Mouse (Mus musculus) thymus, postnatal 4 days (tissue): ENCODE data around the gene Tmem230.
"Not testable (repeated sequence)": the region's sequence is repeated elsewhere in the genome, so short reads cannot be mapped to it uniquely, and the experiment has no call there.

Experiments used
- DNase-seq: peaks from one replicate; pipeline ENCODE4 v3.0.0; 2021

Gene Tmem230

DNA sequence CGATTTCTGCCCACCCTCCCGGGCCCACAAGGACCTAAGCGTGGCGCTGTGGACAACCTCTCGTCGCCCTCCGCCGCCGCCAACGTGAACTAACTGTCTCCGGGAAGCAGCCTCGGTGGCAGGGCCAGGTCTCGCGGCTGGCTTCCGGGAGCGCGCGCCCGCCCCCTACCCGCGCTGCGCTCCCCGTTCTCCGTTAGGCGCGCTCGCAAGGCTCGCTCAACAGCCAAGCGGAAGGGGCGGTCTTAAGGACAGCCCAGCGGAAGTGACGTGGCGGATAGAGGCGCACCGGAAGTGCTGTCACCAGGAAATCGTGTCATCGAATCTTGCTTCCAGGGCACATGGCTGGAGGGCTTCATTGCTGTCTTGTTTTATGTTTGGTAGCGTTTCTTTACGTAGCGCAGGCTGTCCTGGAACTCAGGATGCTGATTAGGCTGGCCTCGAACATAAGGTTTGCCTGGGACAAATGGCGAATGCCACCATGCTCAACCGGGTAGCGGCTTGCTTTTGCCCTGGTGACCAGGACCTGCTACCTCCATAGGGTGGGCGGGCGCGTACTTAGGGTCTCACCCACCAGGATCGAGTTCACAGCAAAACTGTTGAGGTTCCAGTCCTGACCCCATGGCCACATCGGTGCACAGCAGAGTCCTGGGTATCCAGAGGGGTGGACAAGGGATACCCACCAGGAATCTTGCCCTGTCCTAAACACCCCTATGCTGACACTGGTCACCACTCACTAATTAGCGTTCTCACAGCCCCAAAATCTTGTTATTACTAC, at the start of gene Tmem230:
Gene Tmem230 (minus strand): TSS at position 269 of the 775 bp plus-strand sequence.
- DNase-seq, result peak; percentile 96

DNA sequence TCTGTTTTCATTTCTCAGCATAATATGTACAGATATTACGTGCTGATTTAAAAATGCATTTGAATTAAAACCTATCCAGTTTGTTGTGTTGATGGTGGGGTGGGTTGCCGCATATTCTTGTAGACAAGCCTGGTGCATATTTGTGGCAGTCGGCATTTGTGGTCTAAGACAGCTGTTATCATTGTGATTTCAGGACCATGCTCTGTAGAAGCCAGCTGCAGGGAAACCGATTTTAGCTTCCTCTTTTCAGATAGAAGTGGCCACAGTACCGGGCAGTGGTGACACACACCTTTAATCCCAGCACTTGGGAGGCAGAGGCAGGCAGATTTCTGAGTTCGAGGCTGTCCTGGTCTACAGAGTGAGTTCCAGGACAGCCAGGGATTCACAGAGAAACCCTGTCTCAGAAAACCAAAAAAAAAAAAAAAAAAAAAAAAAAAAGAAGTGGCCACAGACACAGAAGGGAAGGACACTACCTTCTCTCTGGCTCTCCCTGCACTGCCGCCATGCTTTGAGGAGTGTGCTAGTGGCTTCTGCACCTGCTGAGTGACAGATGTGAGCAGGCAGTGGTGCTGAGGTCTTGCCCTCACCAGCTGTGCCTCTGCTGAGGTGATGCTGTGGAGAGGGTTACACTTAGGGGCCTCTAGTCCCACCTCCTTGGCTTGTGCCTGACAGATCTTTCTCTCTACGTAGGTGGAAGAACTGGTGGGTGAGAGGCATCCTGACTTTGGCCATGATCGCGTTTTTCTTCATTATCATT, 46.3 kb upstream of the Tmem230 start:
- DNase-seq, result peak; percentile 57

DNA sequence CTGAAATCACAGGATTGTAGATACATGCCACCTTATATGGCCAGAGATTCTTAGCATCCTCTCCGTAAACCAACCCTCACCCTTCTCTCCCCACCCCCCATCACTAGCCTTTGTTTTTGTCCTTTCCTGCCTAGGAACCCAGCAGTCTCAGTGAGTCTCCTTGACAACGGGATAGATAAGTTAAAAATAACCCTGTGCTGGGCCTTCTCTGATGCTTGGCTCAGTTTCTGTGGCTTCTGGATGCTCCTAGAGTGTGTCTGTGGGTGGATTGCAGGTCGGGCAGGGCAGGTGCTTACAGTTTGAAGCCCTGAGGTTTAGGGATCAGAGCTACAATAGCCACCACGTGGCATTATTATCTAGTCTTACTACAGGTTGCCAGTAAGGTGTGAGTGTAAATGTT, 44.5 kb upstream of the Tmem230 start:
- DNase-seq, result no peak

DNA sequence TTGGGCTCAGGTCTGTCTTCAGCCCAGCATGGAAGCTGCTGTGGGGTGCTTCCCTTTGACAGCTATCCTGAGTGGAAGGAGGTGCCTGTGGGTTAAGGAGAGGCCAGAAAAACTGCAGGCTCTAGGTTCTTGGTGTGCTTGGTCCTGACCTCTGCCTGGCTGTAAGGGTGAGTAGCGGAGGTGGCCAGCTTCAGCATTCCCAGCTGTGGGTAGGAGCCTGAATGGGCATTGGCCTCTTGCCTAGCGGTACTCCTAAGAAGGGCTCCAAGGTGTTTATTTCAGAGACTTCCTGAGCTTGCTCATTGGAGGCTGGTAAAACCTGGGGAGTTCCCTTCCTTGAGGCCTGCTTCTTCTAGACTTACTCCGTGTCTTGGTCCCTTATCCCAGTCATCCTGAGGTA, 43.7 kb upstream of the Tmem230 start:
- DNase-seq, result no peak

DNA sequence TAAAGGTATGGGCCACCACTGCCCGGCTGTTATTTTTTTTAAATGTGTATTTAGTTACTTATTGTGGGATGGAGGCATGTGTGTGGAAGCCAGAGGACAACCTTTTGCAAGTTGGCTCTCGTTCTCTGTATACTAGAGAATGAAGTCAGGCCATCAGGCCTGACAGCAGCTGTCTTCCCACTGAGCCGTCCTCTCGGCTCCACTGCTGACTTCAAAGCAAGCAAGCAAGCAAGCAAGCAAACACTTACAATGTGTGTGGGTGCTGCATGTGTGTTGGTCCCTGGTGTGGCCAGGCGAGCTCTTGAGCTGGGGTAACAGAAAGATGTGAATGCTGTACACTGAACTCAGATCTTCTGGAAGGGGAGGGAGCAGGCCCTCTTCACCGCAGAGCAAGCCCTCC, 43.2 kb upstream of the Tmem230 start:
- no peak for DNase-seq

GRCm38 (mm10) chr2:132289213-132289612, 41.6 kb upstream of the Tmem230 start:
- DNase-seq, result not testable (repeated sequence)

GRCm38 (mm10) chr2:132286376-132287076, 38.9 kb upstream of the Tmem230 start:
- no peak for DNase-seq

DNA sequence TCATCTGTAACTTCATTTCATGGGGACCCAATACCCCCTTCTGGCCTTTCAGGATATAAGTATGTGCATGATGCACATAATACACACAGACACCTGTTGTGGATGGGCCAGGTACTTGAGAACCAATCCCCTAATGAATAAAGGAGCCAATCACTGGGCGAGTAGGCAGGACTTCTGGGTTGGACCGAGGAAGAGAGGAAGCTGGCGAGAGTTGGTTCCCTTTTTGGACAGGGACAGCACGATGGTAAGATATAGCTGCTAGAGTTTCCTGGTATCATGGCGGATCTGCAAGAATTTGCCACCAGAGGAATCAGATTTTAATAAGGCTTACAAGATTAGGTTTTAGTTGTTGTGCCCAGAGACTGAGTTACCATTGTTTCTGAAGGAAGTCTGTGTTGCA, 38.1 kb upstream of the Tmem230 start:
- not testable (repeated sequence) for DNase-seq

DNA sequence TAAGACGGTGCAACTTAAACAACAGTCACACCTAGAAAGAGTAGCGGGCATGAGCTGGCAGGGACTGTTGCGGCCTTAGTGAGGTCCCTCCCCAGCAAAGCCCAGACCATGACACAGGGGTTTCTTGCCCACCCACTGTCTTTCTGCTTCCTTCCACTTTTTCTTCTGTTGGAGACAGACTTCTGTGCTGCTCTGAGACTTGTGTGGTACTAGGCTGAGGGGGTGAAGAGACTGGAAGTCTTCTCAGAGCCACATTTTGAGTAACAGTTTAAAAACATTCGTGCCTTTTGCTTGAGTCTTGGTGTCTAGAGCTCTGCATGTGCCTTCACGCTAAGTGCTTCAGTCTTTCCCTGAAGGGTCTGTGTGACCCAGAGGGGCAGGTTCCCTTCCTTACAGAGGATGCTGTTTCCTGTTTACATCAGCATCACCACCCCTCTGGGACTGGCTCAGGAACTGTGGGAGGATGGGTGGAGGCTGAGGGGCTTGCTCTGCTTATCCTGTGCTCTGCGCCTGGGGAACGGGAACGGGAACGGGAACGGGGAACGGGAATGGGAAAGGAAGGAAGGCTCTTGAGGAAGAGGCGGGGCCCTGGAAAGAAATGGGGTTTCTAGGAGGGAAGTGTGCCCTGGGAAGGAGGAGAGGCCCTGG, 37.0 kb upstream of the Tmem230 start:
- DNase-seq, result peak; percentile 11

- no peak for DNase-seq
Observed at GRCm38 (mm10) chr2:132283236-132284070, 35.8 kb upstream of the Tmem230 start.

DNA sequence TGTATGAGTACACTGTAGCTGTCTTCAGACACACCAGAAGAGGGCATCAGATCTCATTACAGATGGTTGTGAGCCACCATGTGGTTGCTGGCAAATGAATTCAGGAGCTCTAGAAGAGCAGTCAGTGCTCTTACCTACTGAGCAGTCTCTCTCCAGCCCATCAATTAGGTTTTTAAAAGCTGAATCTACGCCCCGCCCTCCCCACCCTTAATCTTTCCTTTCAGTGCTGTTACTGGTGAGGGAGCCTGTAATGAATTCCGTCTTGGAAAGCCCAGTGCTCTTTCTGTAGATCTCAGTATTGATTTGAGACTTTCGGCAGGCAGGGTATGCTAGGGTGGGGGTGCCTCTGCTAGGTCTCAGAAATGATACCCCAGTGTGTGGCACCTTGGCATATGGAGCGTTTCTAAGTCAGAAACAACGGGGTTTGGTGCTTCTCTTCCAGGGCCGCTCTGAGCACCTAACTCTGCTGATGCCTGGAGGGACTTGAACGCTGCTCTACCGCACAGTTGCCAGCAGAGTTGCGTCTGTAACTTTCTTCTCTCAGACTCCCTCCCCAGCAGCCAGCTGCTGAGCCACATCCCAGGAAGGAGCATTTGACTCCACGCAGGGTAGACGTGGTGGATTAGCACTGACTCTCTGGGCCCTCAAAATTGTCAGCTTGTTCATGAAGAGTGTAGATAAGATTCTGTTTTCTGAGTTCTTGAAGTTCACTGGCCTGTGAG, 35.0 kb upstream of the Tmem230 start:
- peak; percentile 12 for DNase-seq

GRCm38 (mm10) chr2:132281560-132282452, 34.2 kb upstream of the Tmem230 start:
- DNase-seq, result no peak

DNA sequence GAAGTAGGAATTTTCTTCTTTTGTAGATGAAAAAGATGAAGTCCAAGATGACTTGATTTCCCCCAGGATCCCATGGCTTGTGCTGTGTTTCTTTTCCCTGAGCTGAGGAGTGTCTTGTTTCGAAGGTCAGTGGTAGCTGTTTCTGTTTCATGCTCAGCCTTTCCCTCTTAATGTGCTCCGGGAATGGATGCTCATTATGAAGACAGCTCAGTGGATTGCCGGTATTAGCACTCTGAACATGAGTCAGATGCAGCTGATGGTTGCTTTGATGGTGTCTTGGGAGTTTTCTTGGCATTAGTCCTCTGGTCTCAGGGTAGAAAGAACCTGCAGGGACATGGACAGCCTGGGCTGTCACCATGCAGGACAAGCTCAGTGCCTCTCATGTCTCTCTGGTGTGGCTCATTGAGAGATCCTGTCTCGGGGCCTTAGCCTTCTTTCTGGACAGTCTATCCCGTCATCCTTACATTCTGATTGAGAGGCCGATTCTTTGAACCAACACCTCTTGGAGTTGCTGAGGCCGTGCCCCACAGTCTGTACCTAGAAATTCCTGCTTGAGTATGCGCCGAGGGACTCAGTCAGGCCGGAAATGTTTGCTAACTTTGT, 33.0 kb upstream of the Tmem230 start:
- DNase-seq, result no peak

DNA sequence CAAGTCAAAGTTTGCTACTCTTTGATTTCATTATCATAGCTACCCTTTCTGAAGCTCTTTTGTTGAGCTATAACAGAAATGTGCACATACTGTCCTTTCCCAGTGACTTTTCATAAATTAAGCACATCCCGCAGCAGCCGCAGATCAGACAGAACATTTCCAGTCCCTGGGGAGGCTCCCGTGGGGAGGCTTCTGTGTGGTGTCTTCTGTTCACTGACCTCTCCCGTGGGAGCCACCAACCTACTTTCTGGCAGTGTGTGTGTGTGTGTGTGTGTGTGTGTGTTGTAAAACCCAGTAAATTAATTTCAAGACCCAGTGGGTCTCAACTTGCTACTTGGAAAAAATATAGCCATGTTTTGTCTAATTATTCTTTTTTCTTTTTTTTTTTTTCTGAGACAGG, 32.4 kb upstream of the Tmem230 start:
- DNase-seq, result no peak

DNA sequence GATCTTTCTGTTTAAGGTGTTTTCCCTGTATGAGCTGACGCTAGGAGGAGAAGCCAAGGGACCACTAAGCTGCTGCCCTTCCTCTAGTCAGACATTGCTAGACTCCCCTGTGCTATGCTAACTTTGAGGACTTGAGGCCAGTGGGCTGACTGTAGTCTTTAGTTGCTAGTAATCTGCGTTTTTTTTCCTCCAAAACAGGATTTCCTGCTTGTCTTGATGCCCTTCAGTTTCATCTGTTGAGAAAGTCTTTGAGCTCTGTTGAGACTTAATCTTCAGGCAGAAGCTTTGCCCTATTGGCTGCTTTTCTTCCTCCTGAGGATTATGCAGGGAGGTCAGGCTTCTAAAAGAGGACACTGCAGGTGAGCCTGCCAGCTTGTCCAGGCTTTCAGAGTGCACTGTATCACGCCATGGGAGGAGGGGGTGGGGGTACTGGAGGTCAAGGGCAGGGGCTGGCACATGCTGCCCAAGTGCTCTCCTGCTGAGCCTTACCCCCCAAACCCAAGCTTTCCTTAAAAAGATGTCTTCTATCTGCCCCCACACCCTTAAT, 31.8 kb upstream of the Tmem230 start:
- no peak for DNase-seq

DNA sequence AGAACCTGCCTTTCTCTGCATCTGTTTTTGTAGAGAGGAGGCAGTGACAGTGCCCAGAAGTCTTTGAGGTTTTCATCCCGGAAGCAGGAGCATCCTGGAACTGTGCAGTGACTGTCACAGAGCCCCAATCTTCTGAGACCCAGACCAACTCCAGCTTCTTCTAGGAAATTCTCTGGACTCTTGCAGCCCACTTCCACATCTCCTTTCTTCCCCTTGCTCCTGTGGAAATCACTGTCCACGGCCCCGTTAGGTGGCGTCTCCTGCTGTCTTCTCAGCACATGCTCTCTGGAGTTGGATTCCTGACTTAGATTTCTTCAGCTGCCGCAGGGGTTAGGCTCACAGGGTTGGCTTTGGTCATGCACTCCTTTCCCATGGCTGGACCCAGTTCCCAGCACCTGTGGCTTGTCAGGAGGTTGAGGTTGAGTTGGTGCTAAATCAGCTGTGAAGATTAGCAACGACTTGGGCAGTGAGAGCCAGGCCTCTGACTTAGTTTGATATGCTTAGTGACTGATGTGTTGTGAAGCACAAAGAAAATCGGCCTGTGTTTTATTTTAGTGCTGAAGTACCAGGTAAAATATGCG, 30.8 kb upstream of the Tmem230 start:
- no peak for DNase-seq

DNA sequence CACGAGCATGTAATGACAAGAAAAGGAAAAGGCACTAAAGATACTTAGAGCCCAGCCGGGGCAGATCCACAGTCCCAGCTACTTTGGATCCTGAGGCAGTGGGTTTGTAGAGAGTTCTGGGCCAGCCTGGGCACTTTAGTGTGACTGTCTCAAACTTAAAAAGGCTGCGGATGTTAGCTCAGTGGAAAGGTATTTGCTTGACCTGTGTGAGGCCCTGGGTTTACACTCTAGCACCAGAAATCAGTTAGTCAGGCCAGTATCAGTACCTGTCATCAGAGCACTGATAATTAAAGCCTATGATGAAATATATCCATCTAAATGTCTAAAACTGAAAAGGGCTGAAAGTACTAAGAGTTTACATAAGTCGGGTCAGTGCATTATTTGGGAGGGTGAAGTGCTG, 28.6 kb upstream of the Tmem230 start:
- DNase-seq, result no peak

GRCm38 (mm10) chr2:132275527-132275926, 27.9 kb upstream of the Tmem230 start:
- DNase-seq, result no peak

DNA sequence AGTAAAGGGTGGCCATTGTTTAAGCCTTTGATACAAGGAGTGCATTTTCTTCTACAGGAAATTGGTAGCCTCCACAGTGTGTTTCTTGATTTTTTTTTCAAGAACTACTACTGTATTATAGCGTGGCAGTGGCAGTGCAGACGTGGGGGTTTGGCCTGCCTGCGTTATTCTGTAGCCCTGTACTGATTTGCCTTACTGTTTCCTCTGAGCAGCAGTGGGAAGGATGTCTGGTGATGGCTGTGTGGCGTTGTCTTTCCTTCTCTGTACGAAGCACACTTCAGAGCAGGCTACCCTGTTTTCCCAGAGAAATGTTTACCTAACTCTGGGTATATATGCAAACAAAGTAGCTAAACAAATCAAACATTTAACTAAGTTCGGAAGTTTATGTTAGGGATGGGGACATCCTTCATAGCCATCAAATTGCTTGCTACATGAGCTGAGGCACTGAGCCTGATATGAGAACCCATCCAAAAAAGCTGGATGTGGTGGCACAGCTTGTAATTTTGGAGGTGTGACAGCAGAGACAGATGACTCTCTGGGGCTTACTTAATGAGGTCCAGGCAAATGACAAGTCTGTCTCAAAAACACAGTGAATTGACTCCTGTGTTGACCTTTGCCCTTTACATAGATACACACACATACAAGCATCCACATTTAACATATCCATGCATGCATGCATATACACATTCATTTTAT, 25.2 kb upstream of the Tmem230 start:
- no peak for DNase-seq
